Mouse (Mus musculus) G1E (cell line): ENCODE measurements at regions not wholly inside any gene's neighbourhood (a gene's known extent, or its start where the extent isn't known, plus 50 kb on each side); places are given as distances from the start of the nearest gene placed in this dataset.

Experiments
- CTCF ChIP-seq: IDR thresholded peaks from 2 replicates; pipeline ENCODE4 v1.5.1; 2012; ENCODE audit warnings: low read depth, low read length, inconsistent platforms, mixed read lengths
- TAL1 ChIP-seq: conservative IDR thresholded peaks from 2 replicates; pipeline ENCODE4 v1.6.1; 2012; ENCODE audit warnings: low read depth, low read length, inconsistent platforms, mixed read lengths

DNA sequence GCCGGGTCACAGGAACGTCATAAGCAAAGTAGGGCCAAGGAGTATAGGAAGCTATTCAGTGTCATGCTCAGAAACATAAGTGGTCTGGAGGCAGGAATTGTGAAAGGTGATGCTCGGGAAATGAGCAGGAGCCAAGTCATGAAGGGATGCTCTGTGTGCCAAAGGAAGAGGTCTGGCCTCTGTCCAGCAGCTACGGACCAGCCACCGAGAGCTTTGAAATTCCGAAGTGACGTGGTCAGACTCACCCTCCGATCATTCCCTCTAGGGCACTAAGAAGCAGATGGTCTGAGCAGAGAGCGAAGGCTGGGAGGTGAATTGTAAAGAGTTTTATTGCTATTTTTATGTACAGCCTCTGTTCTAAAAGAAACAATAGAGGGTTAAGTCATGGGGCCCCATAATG lies 206.9 kb upstream of the Gm26657 start:
- TF ChIP-seq CTCF (no peak), TAL1 (no peak)
